Mouse (Mus musculus): ENCODE measurements around the gene Cd5l. TPM values are rescaled to one million over a fixed set of nuclear protein-coding genes. Genes with fewer than 3 reads are reported as not detected.

The Cd5l gene
- not detected in 2 replicates for polyA plus RNA-seq (2021; fragmentation: Nextera tagmentation)
- long read RNA-seq, experiment 1: 0 reads
- long read RNA-seq, experiment 2: 0 reads

GRCm38 (mm10) chr3:87357581-87357980 is at the start of gene Cd5l:
Cd5l (plus strand) TSS chr3:87357881.

DNA sequence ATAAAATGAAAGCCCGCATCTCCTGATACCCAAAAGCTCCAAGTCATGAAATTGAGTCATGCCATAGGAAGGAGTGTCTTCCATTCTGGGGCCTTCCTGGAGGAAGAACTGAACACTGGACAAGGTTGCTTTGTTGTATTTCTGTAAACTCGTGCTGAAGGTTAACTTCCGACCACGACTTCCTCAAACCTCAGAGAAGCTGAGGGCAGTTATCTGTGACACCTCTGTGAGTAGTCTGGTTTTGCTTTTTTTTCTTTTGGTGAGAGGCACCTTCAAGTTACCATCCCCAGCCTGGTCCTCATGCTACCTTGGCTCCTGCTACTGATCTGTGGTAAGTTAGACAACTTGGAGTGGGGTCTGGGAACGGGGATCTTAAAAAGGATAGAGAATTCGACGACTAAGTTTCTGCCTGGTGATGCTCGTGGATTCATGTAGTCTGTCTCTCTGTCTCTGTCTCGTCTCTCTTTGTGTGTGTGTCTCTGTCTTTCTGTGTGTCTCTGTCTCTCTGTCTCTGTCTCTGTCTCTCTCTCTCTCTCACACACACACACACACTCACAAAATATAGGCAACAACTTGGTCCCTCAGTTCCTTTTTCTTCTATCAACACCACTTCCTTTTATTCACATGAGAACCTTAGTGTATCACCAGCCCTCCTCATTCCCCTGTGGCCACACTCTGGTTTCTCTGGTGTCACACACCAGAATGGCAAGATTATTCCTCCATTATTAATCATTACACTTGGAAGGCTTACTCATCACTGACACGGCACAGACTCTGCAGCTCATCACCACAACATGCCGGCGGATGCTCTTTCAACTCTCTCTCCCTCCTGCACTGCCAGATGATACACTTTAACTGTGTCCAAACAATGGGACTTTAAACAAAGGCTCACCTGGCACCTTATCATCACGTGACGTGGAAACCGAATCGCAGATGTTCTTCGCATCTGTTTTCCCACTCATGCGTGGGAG is 18.8 kb downstream of the Cd5l start, which contains the start of gene Fcrl1:
Fcrl1 (plus strand) TSS at position 193 of the 971 bp plus-strand sequence.

Other genes with a start within 250 kb of the Cd5l start
- gene Kirrel, start 183.1 kb upstream of the Cd5l start, polyA plus RNA-seq (2021; fragmentation: Nextera tagmentation): 0.15 and 0.25 TPM in 2 replicates
- 26.6 and 29.8 TPM in 2 replicates for gene Fcrls, start 94.1 kb upstream of the Cd5l start, polyA plus RNA-seq (2021; fragmentation: Nextera tagmentation)
- gene Fcrl1, start 18.5 kb downstream of the Cd5l start, polyA plus RNA-seq (2021; fragmentation: Nextera tagmentation): 0.40 and 0.61 TPM in 2 replicates
- gene Fcrl5, start 77.9 kb downstream of the Cd5l start, polyA plus RNA-seq (2021; fragmentation: Nextera tagmentation): 0.04 TPM in 1 of 2 replicates, not detected in the other
- gene Etv3, start 167.5 kb downstream of the Cd5l start, polyA plus RNA-seq (2021; fragmentation: Nextera tagmentation): 2.0 and 2.8 TPM in 2 replicates

Data from left cerebral cortex, adult 6 months (tissue).